Mouse (Mus musculus) heart, embryonic 14.5 days (tissue): ENCODE results near the gene Zbtb22. TPM values are rescaled to one million over a fixed set of nuclear protein-coding genes. Genes with fewer than 3 reads are reported as not detected.

Experiments
- ATAC-seq: fragments of 200-750 bp; cut with Nextera tagmentation; 2 replicates; pipeline ENCODE4 v1.8.0; 2017; ENCODE audit warnings: low read depth, moderate TSS enrichment; ENCODE audit not compliant: insufficient number of reproducible peaks, insufficient read depth, low FRiP score
- H3K27ac ChIP-seq, 2 experiments: fragments of 200-500 bp in 1 of 2; fragments of 300-500 bp in 1 of 2; sonication (generic) in 1 of 2; replicated peaks in 1 of 2; 2 replicates each; pipeline ENCODE4 v1.5.1; 2012 to 2014; ENCODE audit warnings: low read depth in 2 of 2, low read length in 2 of 2, control low read depth in 1 of 2, mild to moderate bottlenecking in 1 of 2, mixed read lengths in 1 of 2; ENCODE audit not compliant: control insufficient read depth in 1 of 2, insufficient read depth in 1 of 2
- H3K27me3 ChIP-seq: fragments of 300-500 bp; sonication (generic); 2 replicates; pipeline ENCODE4 v1.6.1; 2014; ENCODE audit warnings: mild to moderate bottlenecking, low read length, control low read depth; ENCODE audit not compliant: control insufficient read depth, insufficient read depth
- H3K36me3 ChIP-seq: fragments of 300-500 bp; sonication (generic); 2 replicates; pipeline ENCODE4 v1.6.1; 2014; ENCODE audit warnings: mild to moderate bottlenecking, control low read depth, low read length, mixed read lengths; ENCODE audit not compliant: control insufficient read depth, insufficient read depth
- H3K4me1 ChIP-seq, 2 experiments: fragments of 200-500 bp in 1 of 2; fragments of 300-500 bp in 1 of 2; sonication (generic) in 1 of 2; 2 replicates each; pipeline ENCODE4 v1.6.1; 2012 to 2014; ENCODE audit warnings: low read length in 2 of 2, control low read depth in 1 of 2, mixed read lengths in 1 of 2; ENCODE audit not compliant: control insufficient read depth in 2 of 2, insufficient read depth in 2 of 2
- H3K4me2 ChIP-seq: fragments of 300-500 bp; sonication (generic); 2 replicates; pipeline ENCODE4 v1.6.1; 2014; ENCODE audit warnings: mild to moderate bottlenecking, low read length
- H3K4me3 ChIP-seq, 2 experiments: fragments of 200-500 bp in 1 of 2; fragments of 300-500 bp in 1 of 2; sonication (generic) in 1 of 2; 2 replicates each; pipeline ENCODE4 v1.5.1; 2012 to 2014; ENCODE audit warnings: low read length in 2 of 2, mild to moderate bottlenecking in 2 of 2, control low read depth in 1 of 2, low read depth in 1 of 2, moderate library complexity in 1 of 2; ENCODE audit not compliant: control insufficient read depth in 1 of 2, insufficient read depth in 1 of 2
- H3K9ac ChIP-seq: fragments of 300-500 bp; sonication (generic); 2 replicates; pipeline ENCODE4 v1.6.1; 2014; ENCODE audit warnings: mild to moderate bottlenecking, low read length
- H3K9me3 ChIP-seq: fragments of 300-500 bp; sonication (generic); 2 replicates; pipeline ENCODE4 v1.6.1; 2016; ENCODE audit warnings: low read length, control low read depth; ENCODE audit not compliant: control insufficient read depth
- WGBS: fragments of 180-500 bp; shearing (Covaris S2); extraction: QIAGEN DNeasy Blood & Tissue Kit; methylation state at CpG from one replicate; pipeline ENCODE4 v1.1.7; 2014; 5-methylcytosine and 5-hydroxymethylcytosine counted together
- polyA plus RNA-seq: library from polyadenylated mRNA; unstranded; fragments of >200 nt; fragmentation: Nextera tagmentation; extraction: Ambion mirVana; gene quantifications from 2 replicates; pipeline ENCODE4 v1.2.1, GENCODE M21; 2014

Gene Zbtb22
- polyA plus RNA-seq, 1 experiment from 2014 or later = 8.9 TPM

DNA sequence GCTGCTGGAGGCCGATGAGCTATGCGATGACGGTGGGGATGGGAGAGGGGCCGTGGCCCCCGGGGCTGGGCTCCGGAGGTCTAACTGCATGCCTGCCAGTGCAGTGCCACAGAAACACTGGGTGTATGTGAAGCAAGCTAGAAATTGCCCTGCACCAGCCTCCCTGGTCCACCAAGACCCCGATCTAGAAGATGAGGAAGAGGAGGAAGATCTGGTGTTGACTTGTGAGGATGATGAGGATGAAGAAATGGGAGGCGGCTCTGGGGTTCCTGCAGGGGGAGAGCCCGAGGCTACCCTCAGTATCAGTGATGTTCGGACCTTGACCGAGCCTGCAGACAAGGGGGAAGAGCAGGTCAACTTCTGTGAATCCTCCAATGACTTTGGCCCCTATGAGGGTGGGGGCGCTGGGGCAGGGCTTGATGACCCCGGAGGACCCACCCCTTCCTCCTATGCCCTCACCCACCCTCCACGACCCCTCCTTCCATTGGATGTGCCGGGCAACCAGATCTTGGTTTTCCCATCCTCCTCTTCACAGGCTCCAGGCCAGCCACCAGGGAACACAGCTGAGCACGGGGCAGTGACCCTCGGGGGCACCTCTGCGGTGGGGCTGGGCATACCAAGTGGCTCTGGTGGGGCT is 2.1 kb downstream of the Zbtb22 start:
- H3K4me3 ChIP-seq = no peak overlapping the region
- WGBS = 86% methylated on average over 17 of the region's 18 CpGs
- ATAC-seq = no peak

DNA sequence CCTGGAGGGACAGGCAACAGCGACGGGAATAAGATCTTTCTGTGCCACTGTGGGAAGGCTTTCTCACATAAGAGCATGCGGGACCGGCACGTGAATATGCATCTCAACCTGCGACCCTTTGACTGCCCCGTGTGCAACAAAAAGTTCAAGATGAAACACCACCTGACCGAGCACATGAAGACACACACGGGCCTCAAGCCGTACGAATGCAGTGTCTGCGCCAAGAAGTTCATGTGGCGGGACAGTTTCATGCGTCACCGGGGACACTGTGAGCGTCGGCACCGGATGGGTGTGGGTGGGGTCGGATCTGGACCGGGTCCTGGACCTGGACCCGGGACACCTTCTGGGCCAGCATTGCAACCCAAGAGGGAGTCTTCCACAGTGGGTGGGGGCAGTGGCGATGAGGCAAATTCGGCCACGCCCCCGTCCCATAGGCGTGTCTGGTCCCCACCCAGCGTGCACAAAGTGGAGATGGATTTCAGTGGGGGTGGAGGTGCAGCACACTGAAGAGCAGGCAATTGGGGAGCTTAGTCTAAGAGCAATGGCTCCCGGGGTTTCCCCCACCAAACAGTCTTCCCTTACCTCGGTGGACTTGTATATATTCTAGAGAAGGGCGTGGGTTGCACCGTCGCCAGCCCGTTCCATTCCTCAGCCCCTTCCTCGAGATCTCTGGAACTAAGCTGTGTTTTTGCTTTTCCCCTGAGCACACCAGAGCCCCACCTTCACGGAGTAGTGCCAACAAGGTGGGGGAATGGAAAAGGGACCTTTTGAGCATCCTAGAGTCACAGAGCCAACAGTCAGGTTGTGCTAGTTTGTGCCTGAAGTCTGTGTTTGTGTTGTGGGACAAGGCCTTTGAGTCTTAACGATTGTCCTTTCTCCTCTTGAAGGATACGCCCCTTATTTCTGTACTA is 2.8 kb downstream of the Zbtb22 start:
- peaks cover 30% of the 10 kb centered on the region for H3K36me3 ChIP-seq
- H3K4me1 ChIP-seq = peaks cover 13 to 23% of the 10 kb centered on the region in 2 experiments
- H3K27ac ChIP-seq = peak overlapping the region; percentile 76 to 78; a peak in 1 of 4 replicates
- peak overlapping the region; percentile 87 for H3K9ac ChIP-seq
- ATAC-seq = no peak
- H3K27me3 ChIP-seq = no peaks in the 10 kb centered on the region
- 52% methylated on average over 37 of the region's 37 CpGs for WGBS
- H3K9me3 ChIP-seq = no peaks in the 10 kb centered on the region
- peak overlapping the region; percentile 81 to 83 for H3K4me3 ChIP-seq
- peak overlapping the region; percentile 99 for H3K4me2 ChIP-seq

More for the DNA sequence above, 2.1 kb downstream of the Zbtb22 start:
- peaks cover 13 to 23% of the 10 kb centered on the region in 2 experiments for H3K4me1 ChIP-seq
- no peak overlapping the region for H3K4me2 ChIP-seq
- H3K27me3 ChIP-seq = no peaks in the 10 kb centered on the region
- H3K9ac ChIP-seq = no peak overlapping the region
- H3K36me3 ChIP-seq = peaks cover 36% of the 10 kb centered on the region
- H3K27ac ChIP-seq = no peak overlapping the region
- H3K9me3 ChIP-seq = no peaks in the 10 kb centered on the region

DNA sequence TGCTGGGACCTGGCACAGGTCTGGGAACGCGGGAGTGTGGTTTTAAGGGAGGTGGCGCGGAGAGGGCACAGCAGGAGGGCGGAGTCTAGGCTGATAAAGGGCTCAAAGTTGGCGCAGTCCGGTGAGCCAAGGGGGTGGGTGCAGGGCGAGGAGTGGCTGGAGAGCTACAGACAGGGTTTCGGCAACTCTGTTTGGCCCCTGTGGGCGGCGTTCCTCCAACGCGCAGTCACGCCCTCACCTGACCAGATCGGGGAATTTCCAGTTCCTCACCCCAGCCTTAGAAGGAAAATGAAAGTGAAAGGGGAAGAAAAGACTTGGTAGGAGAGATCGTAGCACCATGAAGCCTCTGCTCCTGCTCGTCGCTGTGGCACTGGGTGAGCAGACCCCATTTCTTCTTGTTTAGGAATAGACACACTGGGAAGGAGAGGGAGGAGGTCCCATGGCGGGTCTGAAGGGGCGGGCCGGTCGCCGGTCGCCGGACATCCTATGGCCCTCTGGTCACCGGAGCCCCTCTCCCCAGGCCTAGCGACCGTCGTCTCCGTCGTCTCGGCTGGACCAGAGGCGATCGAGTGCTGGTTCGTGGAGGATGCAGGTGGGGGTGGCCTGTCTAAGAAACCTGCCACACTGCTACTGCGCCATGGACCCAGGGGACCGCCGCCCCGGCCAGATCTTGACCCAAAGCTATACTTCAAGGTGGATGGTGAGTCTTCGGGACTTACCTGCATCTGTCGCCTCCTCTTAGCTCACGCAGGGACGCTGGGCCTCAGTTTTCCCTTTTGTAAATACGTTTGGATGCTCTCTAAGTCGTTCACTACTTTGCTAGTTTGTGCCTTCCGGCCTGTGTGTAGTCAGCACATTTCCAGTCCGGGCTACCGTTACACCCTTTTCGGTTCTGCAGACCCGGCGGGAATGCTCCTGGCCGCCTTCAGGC is 3.9 kb downstream of the Zbtb22 start:
- H3K27me3 ChIP-seq = no peaks in the 10 kb centered on the region
- H3K9ac ChIP-seq = peak overlapping the region; percentile 87
- H3K4me3 ChIP-seq = peak overlapping the region; percentile 81 to 83
- peak overlapping the region; percentile 76 to 78 for H3K27ac ChIP-seq
- no peaks in the 10 kb centered on the region for H3K9me3 ChIP-seq
- WGBS = under 1% methylated on average over 52 of the region's 52 CpGs
- H3K4me2 ChIP-seq = peak overlapping the region; percentile 99
- peak; percentile 40; the same call in 1 of the 2 replicates for ATAC-seq
- peaks cover 13 to 23% of the 10 kb centered on the region in 2 experiments for H3K4me1 ChIP-seq
- peaks cover 19% of the 10 kb centered on the region for H3K36me3 ChIP-seq

DNA sequence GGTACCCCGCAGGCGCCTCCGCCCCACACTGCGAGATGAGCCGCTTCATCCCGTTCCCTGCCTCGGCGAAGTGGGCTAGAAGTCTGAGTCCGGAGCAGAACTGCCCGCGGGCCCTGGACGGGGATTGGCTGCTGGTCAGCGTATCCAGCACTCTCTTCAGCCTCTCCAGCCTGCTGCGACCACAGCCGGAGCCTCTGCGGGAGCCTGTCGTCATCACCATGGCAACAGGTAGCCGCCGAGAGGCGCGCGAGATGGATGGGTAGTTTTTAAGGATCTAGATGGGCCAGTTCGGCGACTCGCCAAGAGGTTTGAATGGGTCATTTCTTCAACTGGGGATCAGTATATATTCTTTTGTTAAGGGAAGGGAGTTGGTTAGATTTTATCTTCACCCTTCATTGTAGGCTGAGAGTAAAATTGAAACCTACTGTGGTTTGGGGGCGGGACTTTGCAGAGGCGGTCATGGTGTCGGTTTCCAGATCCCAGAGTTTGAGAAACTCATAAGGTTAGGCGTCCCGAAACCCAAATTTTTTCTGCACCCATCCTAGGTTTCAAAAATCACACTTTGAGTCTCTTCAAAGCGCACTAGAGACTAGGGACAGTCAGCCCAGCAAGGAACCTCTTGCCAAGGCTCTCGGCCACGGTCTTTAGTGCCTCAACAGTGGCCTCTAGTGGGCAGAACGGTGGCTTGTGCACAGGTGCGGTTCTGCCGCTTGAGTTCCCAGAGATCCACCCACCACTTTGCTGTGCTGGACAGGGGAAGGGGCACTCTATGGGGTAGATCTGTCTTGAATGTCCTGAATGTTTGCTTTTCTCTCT is 4.8 kb downstream of the Zbtb22 start:
- no peak for ATAC-seq
- peak overlapping the region; percentile 81 to 83 for H3K4me3 ChIP-seq
- peak overlapping the region; percentile 76 to 78; a peak in 3 of 4 replicates for H3K27ac ChIP-seq
- H3K9ac ChIP-seq = peak overlapping the region; percentile 87
- H3K27me3 ChIP-seq = no peaks in the 10 kb centered on the region
- under 1% methylated on average over 36 of the region's 36 CpGs for WGBS
- H3K36me3 ChIP-seq = peaks cover 13% of the 10 kb centered on the region
- H3K4me1 ChIP-seq = peaks cover 11 to 17% of the 10 kb centered on the region in 2 experiments
- H3K9me3 ChIP-seq = no peaks in the 10 kb centered on the region
- peak overlapping the region; percentile 99 for H3K4me2 ChIP-seq

DNA sequence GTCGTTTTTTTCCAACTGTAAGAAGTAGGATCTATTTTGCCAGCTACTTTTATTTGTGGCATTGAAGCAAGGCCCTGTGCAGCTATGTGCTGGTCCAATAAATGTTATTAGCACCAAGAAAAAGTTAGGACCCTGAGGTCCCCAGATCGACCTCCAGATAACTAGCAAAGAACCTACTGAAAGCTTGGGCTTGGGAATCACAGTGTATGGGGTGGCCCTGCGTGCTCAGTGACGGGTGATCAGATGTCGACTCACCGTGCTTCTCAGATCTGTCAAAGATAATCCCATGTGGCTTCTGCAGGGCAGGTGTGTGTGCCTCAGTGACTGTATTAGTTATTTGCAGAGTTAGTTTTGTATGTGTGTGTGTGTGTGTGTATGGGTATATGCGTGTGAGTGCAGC is 5.7 kb downstream of the Zbtb22 start:
- Histone ChIP-seq H3K9ac (no peak overlapping the region), H3K4me2 (no peak overlapping the region), H3K9me3 (no peaks in the 10 kb centered on the region), H3K27me3 (no peaks in the 10 kb centered on the region), H3K4me1 (peaks cover 11 to 17% of the 10 kb centered on the region in 2 experiments), H3K4me3 (no peak overlapping the region), H3K27ac (no peak overlapping the region), H3K36me3 (peaks cover 15% of the 10 kb centered on the region)
- WGBS = 86% methylated on average over 7 of the region's 7 CpGs
- ATAC-seq = no peak

DNA sequence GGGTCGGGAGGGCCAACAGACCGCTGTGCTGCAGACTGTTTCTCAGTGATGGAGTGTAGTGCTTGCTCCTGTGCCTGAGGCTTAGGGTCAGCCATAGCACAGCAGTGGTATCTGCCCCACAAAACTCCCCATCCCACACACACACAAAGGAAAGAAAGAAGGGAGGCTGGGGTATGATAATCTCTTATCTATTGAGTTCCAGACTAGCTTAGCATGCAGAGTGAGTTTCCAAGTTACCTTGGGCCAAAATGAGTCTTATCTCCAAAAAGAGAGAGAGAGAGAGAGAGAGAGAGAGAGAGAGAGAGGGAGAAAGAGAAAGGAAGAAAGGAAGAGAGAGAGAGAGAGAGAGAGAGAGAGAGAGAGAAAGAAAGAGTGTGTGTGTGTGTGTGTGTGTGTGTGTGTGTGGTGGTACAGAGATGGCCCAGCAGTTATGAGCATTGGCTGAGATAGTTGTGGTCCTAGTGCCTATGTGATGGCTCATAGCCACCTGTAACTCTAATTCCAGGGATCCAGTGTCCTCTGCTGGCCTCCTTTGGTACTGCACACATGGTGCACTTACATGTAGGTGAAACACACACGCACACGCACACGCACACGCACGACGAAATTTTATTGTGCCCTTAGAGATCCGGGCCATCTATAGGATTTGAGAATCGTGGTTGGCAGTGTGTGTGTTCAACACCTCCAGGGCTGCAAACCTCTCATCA is 9.0 kb downstream of the Zbtb22 start:
- ATAC-seq = no peak
- peaks cover 11% of the 10 kb centered on the region for H3K36me3 ChIP-seq
- WGBS = 79% methylated on average over 10 of the region's 10 CpGs
- no peak overlapping the region for H3K27ac ChIP-seq
- H3K4me2 ChIP-seq = no peak overlapping the region
- H3K4me3 ChIP-seq = no peak overlapping the region
- no peaks in the 10 kb centered on the region for H3K9me3 ChIP-seq
- no peak overlapping the region for H3K9ac ChIP-seq
- H3K4me1 ChIP-seq = peaks cover 0 to 7% of the 10 kb centered on the region in 2 experiments; a peak in 3 of 4 replicates
- no peaks in the 10 kb centered on the region for H3K27me3 ChIP-seq
